Mouse (Mus musculus) MEL (cell line): ENCODE measurements around the gene Arid1b. TPM values are rescaled to one million over a fixed set of nuclear protein-coding genes. Genes with fewer than 3 reads are reported as not detected.

ENCODE experiments used
- DNase-seq: peaks from one replicate; pipeline ENCODE4 v3.0.0; 2011; ENCODE audit warnings: low read depth, low spot score
- H3K27ac ChIP-seq: 2 replicates; pipeline ENCODE4 v1.5.1; 2012; ENCODE audit warnings: low read depth, mild to moderate bottlenecking, control low read depth, low read length, moderate library complexity; ENCODE audit not compliant: control insufficient read depth
- H3K27me3 ChIP-seq, 2 experiments: fragments of 150-350 bp in 1 of 2; sonication (generic) in 1 of 2; 2 replicates each; pipeline ENCODE4 v1.6.1; 2012; ENCODE audit warnings: low read length in 2 of 2, mild to moderate bottlenecking in 2 of 2, improper control_type of control experiment in 1 of 2, moderate library complexity in 1 of 2; ENCODE audit not compliant: insufficient read depth in 2 of 2, control insufficient read depth in 1 of 2
- H3K36me3 ChIP-seq, 2 experiments: 2 replicates each; pipeline ENCODE4 v1.6.1; 2012 to 2014; ENCODE audit warnings: low read length in 2 of 2, improper control_type of control experiment in 1 of 2, inconsistent platforms in 1 of 2, mild to moderate bottlenecking in 1 of 2; ENCODE audit not compliant: insufficient read depth in 2 of 2, control insufficient read depth in 1 of 2
- H3K4me1 ChIP-seq, 2 experiments: fragments of 150-350 bp in 1 of 2; sonication (generic) in 1 of 2; 2 replicates each; pipeline ENCODE4 v1.6.1; 2012; ENCODE audit warnings: low read length in 2 of 2, improper control_type of control experiment in 1 of 2, mild to moderate bottlenecking in 1 of 2; ENCODE audit not compliant: insufficient read depth in 2 of 2, control insufficient read depth in 1 of 2
- H3K4me3 ChIP-seq, 2 experiments: fragments of 150-350 bp in 1 of 2; sonication (generic) in 1 of 2; 2 replicates each; pipeline ENCODE4 v1.5.1; 2012; ENCODE audit warnings: low read depth in 2 of 2, low read length in 2 of 2, mild to moderate bottlenecking in 2 of 2, moderate library complexity in 2 of 2, control low read depth in 1 of 2, improper control_type of control experiment in 1 of 2; ENCODE audit not compliant: control insufficient read depth in 1 of 2, insufficient read depth in 1 of 2
- H3K79me2 ChIP-seq: 2 replicates; pipeline ENCODE4 v1.6.1; 2012; ENCODE audit warnings: mild to moderate bottlenecking, low read length, moderate library complexity; ENCODE audit not compliant: control insufficient read depth, poor library complexity, insufficient read depth
- H3K9ac ChIP-seq: 2 replicates; pipeline ENCODE4 v1.6.1; 2012; ENCODE audit warnings: low read depth, mild to moderate bottlenecking, control low read depth, low read length, moderate library complexity; ENCODE audit not compliant: control insufficient read depth, poor library complexity, severe bottlenecking
- H3K9me3 ChIP-seq: fragments of 150-350 bp; sonication (generic); replicated peaks from 2 replicates; pipeline ENCODE4 v1.6.1; 2012; ENCODE audit warnings: mild to moderate bottlenecking, low read length, improper control_type of control experiment, moderate library complexity; ENCODE audit not compliant: insufficient read depth
- BHLHE40 ChIP-seq: IDR thresholded peaks from 2 replicates; pipeline ENCODE4 v1.6.1; 2012; ENCODE audit warnings: low read depth, mild to moderate bottlenecking, inconsistent platforms, low read length, improper control_type of control experiment, borderline replicate concordance
- CHD1 ChIP-seq: IDR thresholded peaks from 2 replicates; pipeline ENCODE4 v1.6.1; 2012; ENCODE audit warnings: low read depth, mild to moderate bottlenecking, inconsistent platforms, low read length, improper control_type of control experiment
- CHD2 ChIP-seq: IDR thresholded peaks from 2 replicates; pipeline ENCODE4 v1.6.1; 2011; ENCODE audit warnings: low read length, improper control_type of control experiment
- CTCF ChIP-seq, 3 experiments: IDR thresholded peaks in 2 of 3; conservative IDR thresholded peaks in 1 of 3; 2 replicates each; pipeline ENCODE4 v1.5.1; 2011 to 2012; ENCODE audit warnings: low read length in 3 of 3, low read depth in 2 of 3, mild to moderate bottlenecking in 2 of 3, improper control_type of control experiment in 1 of 3, inconsistent platforms in 1 of 3, mixed read lengths in 1 of 3, moderate library complexity in 1 of 3; ENCODE audit not compliant: control insufficient read depth in 1 of 3, insufficient read depth in 1 of 3, poor library complexity in 1 of 3, severe bottlenecking in 1 of 3
- E2F4 ChIP-seq: IDR thresholded peaks from 2 replicates; pipeline ENCODE4 v1.6.1; 2011; ENCODE audit warnings: low read depth, low read length, improper control_type of control experiment, borderline replicate concordance
- EP300 ChIP-seq, 2 experiments: IDR thresholded peaks; 2 replicates each; pipeline ENCODE4 v1.6.1; 2011; ENCODE audit warnings: improper control_type of control experiment in 2 of 2, low read length in 2 of 2, low read depth in 1 of 2, mild to moderate bottlenecking in 1 of 2
- GABPA ChIP-seq: IDR thresholded peaks from 2 replicates; pipeline ENCODE4 v1.6.1; 2012; ENCODE audit warnings: low read depth, mild to moderate bottlenecking, inconsistent platforms, low read length, improper control_type of control experiment, moderate library complexity
- GATA1 ChIP-seq: IDR thresholded peaks from 2 replicates; pipeline ENCODE4 v1.6.1; 2011; ENCODE audit warnings: low read depth, low read length, improper control_type of control experiment
- JUND ChIP-seq: IDR thresholded peaks from 2 replicates; pipeline ENCODE4 v1.6.1; 2011; ENCODE audit warnings: low read depth, mild to moderate bottlenecking, improper control_type of control experiment, low read length
- KAT2A ChIP-seq: conservative IDR thresholded peaks from 2 replicates; pipeline ENCODE4 v1.6.1; 2012; ENCODE audit warnings: low read depth, low read length, improper control_type of control experiment, inconsistent platforms
- MAFK ChIP-seq: IDR thresholded peaks from 2 replicates; pipeline ENCODE4 v1.6.1; 2011; ENCODE audit warnings: low read depth, mild to moderate bottlenecking, low read length, improper control_type of control experiment, borderline replicate concordance
- MAX ChIP-seq: IDR thresholded peaks from 2 replicates; pipeline ENCODE4 v1.6.1; 2011; ENCODE audit warnings: low read length, improper control_type of control experiment
- MEF2A ChIP-seq: IDR thresholded peaks from 2 replicates; pipeline ENCODE4 v1.6.1; 2014; ENCODE audit warnings: low read depth, mild to moderate bottlenecking, inconsistent platforms, low read length, improper control_type of control experiment; ENCODE audit not compliant: poor library complexity, insufficient replicate concordance, severe bottlenecking; ENCODE audit errors: extremely low read depth
- MXI1 ChIP-seq: IDR thresholded peaks from 2 replicates; pipeline ENCODE4 v1.6.1; 2011; ENCODE audit warnings: mild to moderate bottlenecking, low read depth, low read length, improper control_type of control experiment
- MYC ChIP-seq: IDR thresholded peaks from 2 replicates; pipeline ENCODE4 v1.6.1; 2011; ENCODE audit warnings: low read depth, mild to moderate bottlenecking, low read length, improper control_type of control experiment, moderate library complexity
- NELFE ChIP-seq: IDR thresholded peaks from 2 replicates; pipeline ENCODE4 v1.6.1; 2011; ENCODE audit warnings: low read depth, low read length, improper control_type of control experiment
- POLR2A ChIP-seq, 2 experiments: IDR thresholded peaks; 2 replicates each; pipeline ENCODE4 v1.6.1; 2011 to 2012; ENCODE audit warnings: low read length in 2 of 2, mild to moderate bottlenecking in 2 of 2, control low read depth in 1 of 2, improper control_type of control experiment in 1 of 2, low read depth in 1 of 2, moderate library complexity in 1 of 2; ENCODE audit not compliant: control insufficient read depth in 1 of 2, insufficient read depth in 1 of 2, poor library complexity in 1 of 2
- RAD21 ChIP-seq: IDR thresholded peaks from 2 replicates; pipeline ENCODE4 v1.6.1; 2011; ENCODE audit warnings: mild to moderate bottlenecking, low read depth, low read length, improper control_type of control experiment
- RCOR1 ChIP-seq: IDR thresholded peaks from 2 replicates; pipeline ENCODE4 v1.6.1; 2012; ENCODE audit warnings: low read depth, mild to moderate bottlenecking, inconsistent platforms, low read length, improper control_type of control experiment
- TAL1 ChIP-seq: IDR thresholded peaks from 2 replicates; pipeline ENCODE4 v1.6.1; 2012; ENCODE audit warnings: mild to moderate bottlenecking, inconsistent platforms, low read length, moderate library complexity, mixed read lengths
- TBP ChIP-seq: IDR thresholded peaks from 2 replicates; pipeline ENCODE4 v1.8.0; 2011; ENCODE audit warnings: low read depth, low read length, improper control_type of control experiment
- TCF12 ChIP-seq: IDR thresholded peaks from 2 replicates; pipeline ENCODE4 v1.6.1; 2014; ENCODE audit warnings: low read depth, mild to moderate bottlenecking, inconsistent platforms, low read length, improper control_type of control experiment, moderate library complexity
- USF1 ChIP-seq: IDR thresholded peaks from 2 replicates; pipeline ENCODE4 v1.6.1; 2014; ENCODE audit warnings: low read depth, mild to moderate bottlenecking, inconsistent platforms, low read length, improper control_type of control experiment, moderate library complexity
- USF2 ChIP-seq, 2 experiments: IDR thresholded peaks; 2 replicates each; pipeline ENCODE4 v1.6.1; 2011 to 2012; ENCODE audit warnings: improper control_type of control experiment in 2 of 2, low read length in 2 of 2, borderline replicate concordance in 1 of 2, inconsistent platforms in 1 of 2, low read depth in 1 of 2, mild to moderate bottlenecking in 1 of 2; ENCODE audit not compliant: insufficient read depth in 1 of 2
- ZC3H11A ChIP-seq: IDR thresholded peaks from 2 replicates; pipeline ENCODE4 v1.6.1; 2012; ENCODE audit warnings: low read depth, mild to moderate bottlenecking, inconsistent platforms, low read length, improper control_type of control experiment
- ZKSCAN1 ChIP-seq: IDR thresholded peaks from 2 replicates; pipeline ENCODE4 v1.6.1; 2012; ENCODE audit warnings: low read depth, mild to moderate bottlenecking, inconsistent platforms, low read length, improper control_type of control experiment, moderate library complexity
- ZNF384 ChIP-seq: IDR thresholded peaks from 2 replicates; pipeline ENCODE4 v1.6.1; 2012; ENCODE audit warnings: low read depth, mild to moderate bottlenecking, inconsistent platforms, low read length, improper control_type of control experiment
- polyA plus RNA-seq, 2 experiments: library from polyadenylated mRNA; stranded (reverse) in 1 of 2; unstranded in 1 of 2; fragments of >175 nt in 1 of 2; fragments of >200 nt in 1 of 2; gene quantifications; 2 replicates each; pipeline versions ENCODE4 v1.2.1 to v1.2.4; 2012; ENCODE audit warnings: low replicate concordance in 2 of 2, low read depth in 1 of 2; ENCODE audit not compliant: insufficient read length in 2 of 2, insufficient read depth in 1 of 2, missing spikeins in 1 of 2
- total RNA-seq: library from RNA; depleted of rRNA; stranded (reverse); fragments of 300-350 nt; gene quantifications from 2 replicates; pipeline ENCODE4 v1.2.3, GENCODE M21; 2012

Gene Arid1b
- total and polyA plus RNA-seq, 3 experiments = 13.4 to 17.4 TPM; not detected in 1

- H3K9ac ChIP-seq = peak overlapping the region; percentile 99
- peak; percentile 74 for DNase-seq
- peaks cover 0 to 7% of the 10 kb centered on the region in 2 experiments; a peak in 2 of 4 replicates for H3K36me3 ChIP-seq
- no peaks in the 10 kb centered on the region for H3K9me3 ChIP-seq
- peak overlapping the region; percentile 97 for H3K27ac ChIP-seq
- H3K79me2 ChIP-seq = peaks cover 34% of the 10 kb centered on the region
- TF ChIP-seq TCF12 (no peak), MEF2A (no peak), ZNF384 (no peak), RAD21 (no peak), BHLHE40 (no peak), TAL1 (no peak), CHD1 (no peak), ZKSCAN1 (0 out of 2 replicates have a peak, but pooled peaks have one; percentile 11), ZC3H11A (no peak), GABPA (no peak), POLR2A (IDR thresholded peaks at IDR 0.05; ENCODE audit: control insufficient read depth in 1 of 2, insufficient read depth in 1 of 2, low read depth in 1 of 2, low read length in 2 of 2, poor library complexity in 1 of 2) (peak in 1 of 2 experiments; percentile 46; a peak in 1 of 4 replicates), JUND (no peak), MYC (0 out of 2 replicates have a peak, but pooled peaks have one; percentile 3), CTCF (IDR thresholded peaks at IDR 0.05 in 2 of 3, conservative IDR thresholded peaks at IDR 0.05 in 1 of 3; ENCODE audit: control insufficient read depth in 1 of 3, insufficient read depth in 1 of 3, low read depth in 2 of 3, low read length in 3 of 3, poor library complexity in 1 of 3, severe bottlenecking in 1 of 3) (no peak), GATA1 (no peak), MAFK (no peak), USF2 (IDR thresholded peaks at IDR 0.05; ENCODE audit: borderline replicate concordance in 1 of 2, insufficient read depth in 1 of 2, low read depth in 1 of 2, low read length in 2 of 2) (no peak), CHD2 (no peak), TBP (peak; percentile 62; the same call in 1 of the 2 replicates), E2F4 (0 out of 2 replicates have a peak, but pooled peaks have one; percentile 15), EP300 (IDR thresholded peaks at IDR 0.05; ENCODE audit: low read depth in 1 of 2, low read length in 2 of 2) (no peak; a peak in 1 of 4 replicates), NELFE (0 out of 2 replicates have a peak, but pooled peaks have one; percentile 37), MAX (no peak), KAT2A (no peak), RCOR1 (0 out of 2 replicates have a peak, but pooled peaks have one; percentile 12), MXI1 (no peak; the same call in 1 of the 2 replicates), USF1 (no peak)
- peak overlapping the region; percentile 75 to 92 for H3K4me3 ChIP-seq
- H3K27me3 ChIP-seq = no peaks in the 10 kb centered on the region; a peak in 1 of 4 replicates
- H3K4me1 ChIP-seq = peaks cover 2 to 9% of the 10 kb centered on the region in 2 experiments; a peak in 3 of 4 replicates
These were observed 664 bp upstream of the Arid1b start for GRCm38 (mm10) chr17:4993497-4993839.
